Mouse (Mus musculus) kidney, postnatal 14 days (tissue): ENCODE results near the gene 4930583I09Rik.

Experiments
- DNase-seq: peaks from one replicate; pipeline ENCODE4 v3.0.0; 2022; ENCODE audit warnings: mixed read lengths

Gene 4930583I09Rik

GRCm38 (mm10) chr17:64835928-64836327 lies at the start of gene 4930583I09Rik:
Gene 4930583I09Rik, minus strand, starts transcription at chr17:64836071.
- no peak for DNase-seq

GRCm38 (mm10) chr17:64876111-64876510 lies 40.2 kb upstream of the 4930583I09Rik start:
- no peak for DNase-seq

GRCm38 (mm10) chr17:64873651-64874072 lies 37.8 kb upstream of the 4930583I09Rik start:
- peak; percentile 37 for DNase-seq

- peak; percentile 4 for DNase-seq
Observed at GRCm38 (mm10) chr17:64863817-64864216, 27.9 kb upstream of the 4930583I09Rik start.

GRCm38 (mm10) chr17:64860963-64861362 lies 25.1 kb upstream of the 4930583I09Rik start:
- no peak for DNase-seq

- DNase-seq: no peak
Observed at GRCm38 (mm10) chr17:64858848-64859247, 23.0 kb upstream of the 4930583I09Rik start.

GRCm38 (mm10) chr17:64848031-64848430 lies 12.2 kb upstream of the 4930583I09Rik start:
- DNase-seq: no peak

GRCm38 (mm10) chr17:64846654-64847053 lies 10.8 kb upstream of the 4930583I09Rik start:
- DNase-seq: no peak

- no peak for DNase-seq
Observed at GRCm38 (mm10) chr17:64836892-64837291, 1.0 kb upstream of the 4930583I09Rik start.

GRCm38 (mm10) chr17:64836352-64836751 lies 481 bp upstream of the 4930583I09Rik start:
- DNase-seq: no peak

- no peak for DNase-seq
Observed at GRCm38 (mm10) chr17:64833906-64834490, 1.9 kb downstream of the 4930583I09Rik start.

- no peak for DNase-seq
Observed at GRCm38 (mm10) chr17:64833071-64833470, 2.8 kb downstream of the 4930583I09Rik start.

- no peak for DNase-seq
Observed at GRCm38 (mm10) chr17:64827482-64827881, 8.4 kb downstream of the 4930583I09Rik start.

- DNase-seq: no peak
Observed at GRCm38 (mm10) chr17:64826843-64827242, 9.0 kb downstream of the 4930583I09Rik start.

- DNase-seq: no peak
Observed at GRCm38 (mm10) chr17:64822561-64822960, 13.3 kb downstream of the 4930583I09Rik start.

- no peak for DNase-seq
Observed at GRCm38 (mm10) chr17:64820841-64821593, 14.9 kb downstream of the 4930583I09Rik start.

- DNase-seq: no peak
Observed at GRCm38 (mm10) chr17:64816298-64816697, 19.6 kb downstream of the 4930583I09Rik start.

- no peak for DNase-seq
Observed at GRCm38 (mm10) chr17:64815806-64816205, 20.1 kb downstream of the 4930583I09Rik start.

- no peak for DNase-seq
Observed at GRCm38 (mm10) chr17:64813568-64813967, 22.3 kb downstream of the 4930583I09Rik start.

GRCm38 (mm10) chr17:64806035-64806589 lies 29.8 kb downstream of the 4930583I09Rik start:
- no peak for DNase-seq

- no peak for DNase-seq
Observed at GRCm38 (mm10) chr17:64804375-64805124, 31.3 kb downstream of the 4930583I09Rik start.

GRCm38 (mm10) chr17:64802956-64803275 lies 33.0 kb downstream of the 4930583I09Rik start:
- DNase-seq: no peak

GRCm38 (mm10) chr17:64802168-64802955 lies 33.5 kb downstream of the 4930583I09Rik start:
- no peak for DNase-seq
